Comparison of ENCODE assay signal across 8 mouse cellular contexts in genomic region chr3:99253092-99253488, GRCm38 (mm10). TPM values are rescaled to one million over a fixed set of nuclear protein-coding genes. Genes with fewer than 3 reads are reported as not detected.
DNase-seq lines count a peak whose midpoint lies in the region; ATAC-seq and TF ChIP-seq lines count a peak whose summit lies in the region.

No protein-coding gene starts in this region.

- H3K9me3 ChIP-seq in midbrain, embryonic 10.5 days (replicated peaks), result no peaks in the 10 kb centered on the region
- no peaks in the 10 kb centered on the region; the same call in 1 of the 2 replicates for H3K9me3 ChIP-seq in midbrain, embryonic 16.5 days (replicated peaks; ENCODE audit: control insufficient read depth, low read length, poor library complexity, severe bottlenecking)
- H3K9me3 ChIP-seq in limb, embryonic 10.5 days (replicated peaks), result no peaks in the 10 kb centered on the region
- H3K9me3 ChIP-seq in stomach, postnatal 0 days (ENCODE audit: control insufficient read depth, low read length), result no peaks in the 10 kb centered on the region

- TF ChIP-seq EP300 in stomach, postnatal 0 days (optimal IDR thresholded peaks at IDR 0.05), result no peak

- WGBS in midbrain, embryonic 10.5 days, result 0% methylated on average over 12 of the region's 12 CpGs
- WGBS in midbrain, embryonic 16.5 days, result 0% methylated on average over 12 of the region's 12 CpGs
- WGBS in limb, embryonic 10.5 days, result under 1% methylated on average over 12 of the region's 12 CpGs
- 5% methylated on average over 12 of the region's 12 CpGs for WGBS in stomach, postnatal 0 days

- peak overlapping the region; percentile 55 for H3K4me3 ChIP-seq in midbrain, embryonic 10.5 days
- no peak overlapping the region for H3K4me3 ChIP-seq in midbrain, embryonic 16.5 days (ENCODE audit: low read depth, low read length)
- H3K4me3 ChIP-seq in limb, embryonic 10.5 days, result peak overlapping the region; percentile 88
- H3K4me3 ChIP-seq in stomach, postnatal 0 days (ENCODE audit: low read depth, low read length), result peak overlapping the region; percentile 47; the same call in 1 of the 2 replicates

- H3K4me2 ChIP-seq in midbrain, embryonic 16.5 days (ENCODE audit: low read length), result no peak overlapping the region
- H3K4me2 ChIP-seq in stomach, postnatal 0 days (replicated peaks; ENCODE audit: low read depth), result peak overlapping the region; percentile 76

- H3K27ac ChIP-seq in midbrain, embryonic 10.5 days (replicated peaks), result no peak overlapping the region
- H3K27ac ChIP-seq in midbrain, embryonic 16.5 days (ENCODE audit: low read length), result no peak overlapping the region
- peak overlapping the region; percentile 99 for H3K27ac ChIP-seq in limb, embryonic 10.5 days
- no peak overlapping the region for H3K27ac ChIP-seq in stomach, postnatal 0 days (replicated peaks)

- DNase-seq in midbrain, embryonic 10.5 days (ENCODE audit: low spot score), result peak; percentile 83
- DNase-seq in fibroblast of lung, adult 2 months (ENCODE audit: low read depth), result peak; percentile 78
- DNase-seq in limb, embryonic 10.5 days (ENCODE audit: low spot score), result peak; percentile 84
- DNase-seq in stomach, postnatal 0 days (ENCODE audit: low spot score), result no peak
- DNase-seq in left cerebral cortex, adult 8-10 months (ENCODE audit: low spot score in 2 of 2), result no peak
- DNase-seq in adrenal gland, postnatal 14 days, result no peak
- no peak for DNase-seq in frontal cortex, adult 2 months (ENCODE audit: extremely low spot score in 1 of 2, low spot score in 1 of 2)

- H3K4me1 ChIP-seq in midbrain, embryonic 10.5 days, result peaks cover 30% of the 10 kb centered on the region
- peaks cover 6% of the 10 kb centered on the region; the same call in 1 of the 2 replicates for H3K4me1 ChIP-seq in midbrain, embryonic 16.5 days (ENCODE audit: control insufficient read depth, insufficient read depth, low read length)
- peaks cover 59% of the 10 kb centered on the region for H3K4me1 ChIP-seq in limb, embryonic 10.5 days
- no peaks in the 10 kb centered on the region for H3K4me1 ChIP-seq in stomach, postnatal 0 days (replicated peaks; ENCODE audit: control insufficient read depth, insufficient read depth)

- H3K36me3 ChIP-seq in midbrain, embryonic 10.5 days, result no peaks in the 10 kb centered on the region
- no peaks in the 10 kb centered on the region for H3K36me3 ChIP-seq in midbrain, embryonic 16.5 days (ENCODE audit: control insufficient read depth, insufficient read depth, low read length)
- peaks cover 28% of the 10 kb centered on the region for H3K36me3 ChIP-seq in limb, embryonic 10.5 days
- no peaks in the 10 kb centered on the region for H3K36me3 ChIP-seq in stomach, postnatal 0 days (ENCODE audit: control insufficient read depth, insufficient read depth, low read length)

- peaks cover 100% of the 10 kb centered on the region for H3K27me3 ChIP-seq in midbrain, embryonic 10.5 days (ENCODE audit: low read depth, poor library complexity, severe bottlenecking)
- H3K27me3 ChIP-seq in midbrain, embryonic 16.5 days (ENCODE audit: control insufficient read depth, insufficient read depth, low read depth, low read length), result peaks cover 73% of the 10 kb centered on the region
- H3K27me3 ChIP-seq in limb, embryonic 10.5 days (ENCODE audit: low read depth, poor library complexity, severe bottlenecking), result peaks cover 64% of the 10 kb centered on the region
- H3K27me3 ChIP-seq in stomach, postnatal 0 days (ENCODE audit: control insufficient read depth, insufficient read depth, low read length), result peaks cover 44% of the 10 kb centered on the region

- no peak overlapping the region for H3K9ac ChIP-seq in midbrain, embryonic 16.5 days (ENCODE audit: low read depth, low read length)
- no peak overlapping the region for H3K9ac ChIP-seq in stomach, postnatal 0 days (ENCODE audit: low read length)

- ATAC-seq in midbrain, embryonic 16.5 days, result no peak
- ATAC-seq in stomach, postnatal 0 days (ENCODE audit: low FRiP score, low TSS enrichment), result no peak

- TF ChIP-seq CTCF in stomach, postnatal 0 days (IDR thresholded peaks at IDR 0.05; ENCODE audit: low read depth), result no peak

RNA-seq across cellular contexts. Expression of gene Tbx15, which starts 12.9 kb away (rescaled TPM):
- 1.2 TPM in 2 replicates for polyA plus RNA-seq in midbrain, embryonic 10.5 days (2016; fragmentation: Nextera tagmentation; extraction: Ambion mirVana)
- 0.45 and 0.68 TPM in 2 replicates for polyA plus RNA-seq in midbrain, embryonic 16.5 days (2015; fragmentation: Nextera tagmentation; extraction: Ambion mirVana)
- 25.8 and 41.2 TPM in 2 replicates for polyA plus RNA-seq in limb, embryonic 10.5 days (2016; fragmentation: Nextera tagmentation; extraction: Ambion mirVana)
- not detected in 2 replicates for polyA plus RNA-seq in stomach, postnatal 0 days (2015; fragmentation: Nextera tagmentation; extraction: Ambion mirVana)
- 1 to 10 TPM in 2 of 4 experiments, under 1 TPM in 2; 0.72 to 1.9 (median 1.1) TPM for total RNA-seq in left cerebral cortex, adult 8-10 months (2022)
- 0.19 and 0.44 TPM in 2 replicates for total RNA-seq in adrenal gland, postnatal 14 days (2021)
- 0.95 and 0.96 TPM in 2 replicates for polyA plus RNA-seq in frontal cortex, adult 2 months (2012; rRNA removed)

Comparison
In these comparisons a context has a peak if more than half of its experiments do, and no peak if none do; other contexts are left out.
1. DNase-seq: peak in midbrain, embryonic 10.5 days (single experiment), fibroblast of lung, adult 2 months (single experiment) and limb, embryonic 10.5 days (single experiment); none in stomach, postnatal 0 days (single experiment), left cerebral cortex, adult 8-10 months (0 of 2), adrenal gland, postnatal 14 days (single experiment) and frontal cortex, adult 2 months (0 of 2).
2. RNA of gene Tbx15, which starts 12.9 kb away (polyA plus RNA-seq): 25.8 to 41.2 TPM in limb, embryonic 10.5 days; 1.2 TPM in midbrain, embryonic 10.5 days, 0.95 to 0.96 TPM in frontal cortex, adult 2 months, 0.45 to 0.68 TPM in midbrain, embryonic 16.5 days and not detected in stomach, postnatal 0 days; every median in the first group is over 10 times any median in the second.